Mouse (Mus musculus): Measurements from ENCODE around the gene Plch1. TPM values are rescaled to one million over a fixed set of nuclear protein-coding genes. Genes with fewer than 3 reads are reported as not detected.

The Plch1 gene
- polyA plus RNA-seq, 1 experiment from 2014 or later = 23.6 TPM

DNA sequence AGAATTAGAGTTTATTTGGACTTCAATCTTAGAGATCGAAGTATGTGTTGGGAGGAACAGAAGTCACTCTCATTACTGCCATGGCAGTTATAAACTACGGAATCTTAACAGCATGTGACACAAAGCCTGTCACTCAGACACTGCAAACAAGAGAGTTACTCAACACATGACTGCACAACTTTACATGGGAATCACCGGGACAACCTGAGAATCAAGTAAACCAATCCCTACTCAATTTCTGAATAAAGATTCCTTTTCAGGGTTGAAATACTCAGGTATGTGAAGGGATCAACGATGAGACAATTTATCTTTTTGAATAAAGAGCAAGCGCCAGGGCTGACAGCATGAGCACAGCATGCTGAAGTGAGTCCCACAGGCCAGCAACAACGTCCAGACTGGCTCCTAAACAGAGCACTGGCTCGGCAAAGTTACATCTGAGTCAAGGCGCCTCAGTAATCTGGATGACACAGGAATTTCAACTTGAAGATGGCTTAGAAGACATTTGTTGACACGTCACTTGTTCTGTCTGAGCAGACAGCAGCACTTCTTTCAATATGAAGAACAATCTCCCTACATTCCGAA lies 49.4 kb downstream of the Plch1 start:
- Histone ChIP-seq H3K27ac (no peak overlapping the region), H3K4me3 (no peak overlapping the region), H3K4me1 (peaks cover 13% of the 10 kb centered on the region; the same call in 1 of the 2 replicates), H3K4me2 (replicated peaks) (no peak overlapping the region), H3K9ac (no peak overlapping the region), H3K27me3 (replicated peaks) (no peaks in the 10 kb centered on the region), H3K9me3 (no peaks in the 10 kb centered on the region), H3K36me3 (no peaks in the 10 kb centered on the region)
- 32% methylated on average over 10 of the region's 10 CpGs for WGBS
- ATAC-seq (ENCODE audit: low FRiP score, low read depth) = no peak

DNA sequence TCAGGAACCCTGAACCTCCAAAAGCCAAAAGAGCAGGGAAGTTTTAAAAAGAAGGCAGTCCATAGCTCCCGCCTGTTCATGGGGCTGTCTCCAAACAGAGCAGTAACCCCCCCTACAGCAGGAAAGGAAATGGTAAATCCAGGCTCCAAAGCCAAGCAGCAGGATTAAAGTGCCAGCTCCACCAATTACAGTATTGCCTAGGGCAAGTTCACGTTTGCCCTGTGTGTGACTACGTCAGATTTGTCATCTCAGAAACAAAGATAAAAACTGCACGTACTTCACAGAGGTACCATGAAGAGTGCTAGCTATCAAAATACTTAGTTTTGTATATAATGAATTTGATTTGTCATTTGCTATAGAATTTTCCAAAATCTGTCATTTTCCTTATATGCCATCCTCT lies 55.1 kb downstream of the Plch1 start:
- Histone ChIP-seq H3K4me3 (no peak overlapping the region), H3K9ac (no peak overlapping the region), H3K4me1 (no peaks in the 10 kb centered on the region), H3K36me3 (no peaks in the 10 kb centered on the region), H3K27ac (no peak overlapping the region), H3K27me3 (replicated peaks) (no peaks in the 10 kb centered on the region), H3K4me2 (replicated peaks) (no peak overlapping the region), H3K9me3 (no peaks in the 10 kb centered on the region)
- WGBS = 61% methylated on average over 4 of the region's 4 CpGs
- ATAC-seq (ENCODE audit: low FRiP score, low read depth) = no peak

DNA sequence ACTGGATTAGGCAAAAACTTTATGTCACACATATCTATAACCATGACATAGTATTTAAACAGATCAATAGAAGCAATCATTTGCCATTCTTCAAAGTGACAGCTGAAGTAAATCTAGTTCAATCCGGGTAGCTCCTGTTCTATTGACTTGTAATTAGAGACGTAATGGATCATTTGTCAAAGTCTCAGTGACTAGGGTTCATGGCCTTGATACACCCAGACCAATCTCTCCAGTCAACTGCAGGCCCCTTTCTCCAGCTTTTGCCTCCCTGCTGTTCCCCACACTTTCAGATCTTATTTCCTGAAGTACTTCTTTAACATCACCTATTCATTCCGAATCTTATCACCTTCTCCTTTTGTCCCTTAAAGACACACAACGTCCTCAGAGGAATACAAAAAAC lies 56.8 kb downstream of the Plch1 start:
- H3K4me1 ChIP-seq = no peaks in the 10 kb centered on the region
- H3K4me2 ChIP-seq (replicated peaks) = no peak overlapping the region
- no peak overlapping the region for H3K4me3 ChIP-seq
- H3K36me3 ChIP-seq = no peaks in the 10 kb centered on the region
- no peak overlapping the region for H3K27ac ChIP-seq
- no peaks in the 10 kb centered on the region for H3K27me3 ChIP-seq (replicated peaks)
- H3K9ac ChIP-seq = no peak overlapping the region
- peak; percentile 42; the same call in 1 of the 2 replicates for ATAC-seq (ENCODE audit: low FRiP score, low read depth)
- no peaks in the 10 kb centered on the region for H3K9me3 ChIP-seq
- WGBS = 16% methylated on average over 4 of the region's 4 CpGs

DNA sequence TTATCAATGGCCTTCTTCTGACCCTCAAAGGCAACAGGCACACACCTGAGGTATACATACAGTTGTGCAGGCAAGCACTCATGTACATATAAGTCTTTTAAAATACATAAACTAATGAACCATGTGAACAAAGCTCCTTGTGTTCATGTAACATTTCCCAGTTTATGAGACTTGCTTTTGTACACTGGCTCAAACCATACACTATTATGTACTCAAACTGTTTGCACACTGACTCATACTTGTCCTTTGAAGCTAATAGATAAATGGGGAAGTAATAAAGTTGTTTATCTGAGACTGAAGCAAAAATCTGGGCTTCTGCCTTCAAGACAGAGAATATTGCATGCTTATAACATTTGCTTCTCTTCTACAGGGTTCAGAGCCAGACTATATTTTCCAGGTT lies 61.5 kb downstream of the Plch1 start:
- Histone ChIP-seq H3K9ac (no peak overlapping the region), H3K27ac (no peak overlapping the region), H3K4me3 (no peak overlapping the region), H3K27me3 (replicated peaks) (no peaks in the 10 kb centered on the region), H3K4me1 (peaks cover 9% of the 10 kb centered on the region), H3K9me3 (no peaks in the 10 kb centered on the region), H3K4me2 (replicated peaks) (no peak overlapping the region), H3K36me3 (no peaks in the 10 kb centered on the region)
- no peak for ATAC-seq (ENCODE audit: low FRiP score, low read depth)

DNA sequence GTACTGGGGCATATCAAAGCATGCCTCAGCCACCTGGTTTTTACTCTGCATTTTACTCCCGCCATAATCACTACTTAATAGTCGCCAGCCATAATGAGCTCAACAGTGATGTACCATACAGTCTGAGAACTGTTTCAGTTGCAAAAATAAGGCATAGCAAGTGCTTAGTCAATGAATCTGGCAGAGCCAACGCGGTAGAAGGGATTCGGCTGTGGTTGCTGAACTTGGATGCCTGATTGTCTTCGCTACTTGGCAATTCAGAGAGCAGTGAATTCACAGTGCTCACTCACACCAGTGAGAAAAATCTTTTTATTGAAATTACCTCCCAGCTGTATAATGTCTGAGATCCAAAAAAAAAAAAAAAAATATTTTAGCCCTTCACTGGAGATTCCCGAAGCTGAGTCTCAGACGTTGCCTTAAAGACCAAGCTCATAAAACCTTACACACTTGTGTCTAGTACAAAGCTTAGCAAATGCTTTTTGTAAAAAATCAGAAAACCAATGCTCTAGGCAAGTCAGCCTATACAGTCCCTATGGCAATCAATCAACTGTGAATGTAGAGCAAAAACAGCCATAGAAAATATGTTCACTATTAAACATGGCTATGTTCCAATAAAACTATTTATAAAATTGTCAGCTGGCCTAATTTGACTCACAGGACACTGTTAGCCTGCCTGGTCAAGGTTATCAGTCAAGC lies 62.2 kb downstream of the Plch1 start:
- no peaks in the 10 kb centered on the region for H3K9me3 ChIP-seq
- WGBS = 58% methylated on average over 8 of the region's 8 CpGs

DNA sequence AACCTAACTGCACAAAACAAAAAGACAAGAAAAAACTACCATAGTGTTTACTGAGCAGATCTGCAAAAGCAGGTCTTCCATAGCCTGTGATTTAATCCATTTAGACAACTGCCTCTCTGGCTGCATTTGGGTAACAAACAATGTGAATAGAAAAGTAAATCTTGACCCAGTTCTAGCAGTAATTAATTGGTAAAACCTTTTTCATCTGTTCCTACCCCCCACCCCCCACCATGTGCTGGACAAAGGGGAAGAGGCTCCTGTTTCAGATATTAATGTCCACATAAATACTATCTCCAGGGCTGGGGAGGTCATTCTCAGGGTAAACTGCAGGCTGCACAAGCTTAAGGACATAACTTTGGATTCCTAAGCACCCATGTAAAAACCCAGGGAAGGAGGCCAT lies 63.5 kb downstream of the Plch1 start:
- Histone ChIP-seq H3K27me3 (replicated peaks) (no peaks in the 10 kb centered on the region), H3K9ac (no peak overlapping the region), H3K27ac (no peak overlapping the region), H3K4me2 (replicated peaks) (no peak overlapping the region), H3K9me3 (no peaks in the 10 kb centered on the region), H3K4me1 (peaks cover 9% of the 10 kb centered on the region), H3K36me3 (no peaks in the 10 kb centered on the region), H3K4me3 (no peak overlapping the region)
- ATAC-seq (ENCODE audit: low FRiP score, low read depth) = no peak

More for the DNA sequence above, 62.2 kb downstream of the Plch1 start:
- Histone ChIP-seq H3K4me1 (peaks cover 9% of the 10 kb centered on the region), H3K4me3 (no peak overlapping the region), H3K9ac (no peak overlapping the region), H3K4me2 (replicated peaks) (no peak overlapping the region), H3K36me3 (no peaks in the 10 kb centered on the region), H3K27ac (no peak overlapping the region), H3K27me3 (replicated peaks) (no peaks in the 10 kb centered on the region)
- ATAC-seq (ENCODE audit: low FRiP score, low read depth) = 0 out of 2 replicates have a peak, but pooled peaks have one; percentile 45

DNA sequence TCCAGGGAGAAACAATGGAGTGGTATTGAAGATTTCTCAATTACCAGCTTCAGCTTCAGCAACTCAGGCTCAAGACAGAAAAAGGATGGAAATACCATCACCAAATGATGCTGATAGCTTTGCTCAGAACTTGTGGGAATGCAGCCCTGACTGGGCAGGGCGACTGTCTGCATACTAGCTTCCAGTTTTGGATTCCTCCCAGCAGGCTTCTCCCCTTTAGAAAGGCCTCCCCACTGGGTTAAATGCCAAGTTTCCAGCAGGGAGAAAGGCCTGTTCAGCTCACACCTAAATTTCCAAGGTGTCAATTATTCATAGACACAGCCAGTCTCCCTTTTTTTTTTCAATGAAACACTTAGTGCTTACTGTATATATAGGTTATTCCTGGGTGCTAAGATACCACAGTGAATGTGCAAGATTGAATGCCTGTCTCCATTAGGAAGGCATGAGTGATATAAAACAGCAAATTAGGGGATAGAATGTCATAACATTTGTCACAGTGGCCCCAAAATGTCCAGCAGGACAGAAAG lies 75.3 kb downstream of the Plch1 start:
- no peak for ATAC-seq (ENCODE audit: low FRiP score, low read depth)
- no peaks in the 10 kb centered on the region for H3K4me1 ChIP-seq

DNA sequence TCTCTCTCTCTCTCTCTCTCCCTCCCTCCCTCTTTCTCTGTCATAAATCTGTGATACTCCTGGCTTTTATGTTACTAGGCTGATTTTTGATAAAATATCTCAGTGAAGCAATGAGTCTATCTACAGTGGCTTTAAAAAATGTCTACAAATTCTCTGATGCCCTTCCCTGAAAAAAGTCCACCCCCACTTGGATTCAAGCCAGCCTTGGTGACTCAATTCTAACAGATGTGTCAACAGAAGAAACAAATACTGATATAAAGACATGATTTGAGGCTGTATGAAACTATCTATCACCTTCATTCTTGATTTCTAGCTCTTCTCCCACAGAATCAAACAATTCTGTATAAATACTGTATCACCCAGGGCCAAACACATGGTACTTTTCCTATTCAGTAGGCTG lies 76.6 kb downstream of the Plch1 start:
- H3K4me2 ChIP-seq (replicated peaks) = no peak overlapping the region
- no peaks in the 10 kb centered on the region for H3K27me3 ChIP-seq (replicated peaks)
- no peak for ATAC-seq (ENCODE audit: low FRiP score, low read depth)
- H3K9me3 ChIP-seq = no peaks in the 10 kb centered on the region
- no peaks in the 10 kb centered on the region for H3K36me3 ChIP-seq
- H3K4me1 ChIP-seq = no peaks in the 10 kb centered on the region
- H3K4me3 ChIP-seq = no peak overlapping the region
- no peak overlapping the region for H3K9ac ChIP-seq
- H3K27ac ChIP-seq = no peak overlapping the region

More for the DNA sequence above, 75.3 kb downstream of the Plch1 start:
- no peak overlapping the region for H3K4me2 ChIP-seq (replicated peaks)
- no peak overlapping the region for H3K27ac ChIP-seq
- no peaks in the 10 kb centered on the region for H3K27me3 ChIP-seq (replicated peaks)
- no peaks in the 10 kb centered on the region for H3K9me3 ChIP-seq
- no peak overlapping the region for H3K9ac ChIP-seq
- no peak overlapping the region for H3K4me3 ChIP-seq
- WGBS = 8% methylated on average over 1 of the region's 1 CpGs
- H3K36me3 ChIP-seq = no peaks in the 10 kb centered on the region

DNA sequence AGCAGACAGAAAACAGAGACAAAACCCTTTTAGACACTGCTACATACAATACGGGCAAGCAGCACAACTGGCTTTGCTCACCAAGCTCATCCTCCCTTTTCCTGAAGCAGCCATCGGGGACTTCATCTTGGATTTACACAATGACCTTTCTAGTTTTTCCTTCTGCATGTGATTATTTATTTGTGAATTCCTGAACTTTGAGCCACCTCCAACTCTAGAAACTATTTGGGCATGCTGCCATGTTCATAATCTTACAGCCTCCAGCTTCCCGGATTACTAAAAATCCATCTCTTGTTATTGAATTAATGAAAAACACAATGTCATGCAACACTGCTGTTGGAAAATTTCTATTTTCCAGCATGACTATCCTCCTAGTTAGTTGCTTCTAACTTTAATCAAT lies 84.1 kb downstream of the Plch1 start:
- ATAC-seq (ENCODE audit: low FRiP score, low read depth) = no peak
- Histone ChIP-seq H3K9ac (no peak overlapping the region), H3K36me3 (no peaks in the 10 kb centered on the region), H3K4me3 (no peak overlapping the region), H3K9me3 (no peaks in the 10 kb centered on the region), H3K27ac (no peak overlapping the region), H3K4me2 (replicated peaks) (no peak overlapping the region), H3K4me1 (no peaks in the 10 kb centered on the region), H3K27me3 (replicated peaks) (no peaks in the 10 kb centered on the region)
- WGBS = 89% methylated on average over 3 of the region's 3 CpGs

DNA sequence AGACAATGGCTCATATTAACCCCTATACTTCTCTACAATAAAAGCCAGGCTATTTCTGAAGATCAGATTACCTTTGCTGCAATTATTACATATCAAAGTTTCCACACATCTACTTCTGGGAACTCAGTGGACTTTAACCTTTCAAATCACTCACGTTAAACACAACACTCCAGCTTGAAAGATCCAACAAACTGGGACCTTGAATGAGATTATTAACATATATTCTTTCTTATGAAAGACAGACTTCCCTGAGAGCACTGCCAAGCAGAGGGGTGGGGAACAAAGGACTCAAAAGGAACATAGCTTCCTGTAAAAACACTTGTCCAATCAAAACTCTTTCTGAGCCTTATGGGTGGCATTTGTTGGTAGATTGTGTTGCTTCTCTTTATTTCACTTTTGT lies 85.1 kb downstream of the Plch1 start:
- ATAC-seq (ENCODE audit: low FRiP score, low read depth) = no peak
- no peak overlapping the region for H3K4me3 ChIP-seq
- H3K27ac ChIP-seq = no peak overlapping the region
- no peaks in the 10 kb centered on the region for H3K4me1 ChIP-seq
- H3K9ac ChIP-seq = no peak overlapping the region
- H3K36me3 ChIP-seq = no peaks in the 10 kb centered on the region
- no peaks in the 10 kb centered on the region for H3K27me3 ChIP-seq (replicated peaks)
- no peaks in the 10 kb centered on the region for H3K9me3 ChIP-seq
- no peak overlapping the region for H3K4me2 ChIP-seq (replicated peaks)
- WGBS = 82% methylated on average over 1 of the region's 1 CpGs

DNA sequence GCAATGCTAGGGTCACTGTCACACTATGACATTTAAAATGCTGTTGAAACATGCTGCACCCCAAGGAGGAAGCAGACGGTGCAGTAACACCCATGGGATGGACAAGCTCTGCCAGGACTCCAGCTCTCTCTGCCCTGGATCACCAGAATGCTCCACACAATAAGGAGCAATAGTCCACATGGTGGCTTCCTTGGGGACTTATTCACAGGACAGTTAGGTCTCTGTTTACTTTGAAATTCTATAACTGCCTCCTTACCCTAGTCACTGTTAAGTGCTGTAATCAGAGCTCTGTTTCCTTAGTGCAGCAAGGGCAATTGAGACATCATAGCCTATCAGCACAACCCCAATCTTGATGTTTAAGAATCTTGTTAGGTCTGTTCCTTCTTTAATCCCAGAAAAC lies 92.4 kb downstream of the Plch1 start:
- no peaks in the 10 kb centered on the region; the same call in 1 of the 2 replicates for H3K9me3 ChIP-seq
- no peaks in the 10 kb centered on the region for H3K4me1 ChIP-seq
- H3K4me3 ChIP-seq = no peak overlapping the region
- 77% methylated on average over 1 of the region's 1 CpGs for WGBS
- no peak overlapping the region for H3K9ac ChIP-seq
- no peaks in the 10 kb centered on the region for H3K27me3 ChIP-seq (replicated peaks)
- no peaks in the 10 kb centered on the region for H3K36me3 ChIP-seq
- no peak overlapping the region for H3K27ac ChIP-seq
- ATAC-seq (ENCODE audit: low FRiP score, low read depth) = no peak
- no peak overlapping the region for H3K4me2 ChIP-seq (replicated peaks)

DNA sequence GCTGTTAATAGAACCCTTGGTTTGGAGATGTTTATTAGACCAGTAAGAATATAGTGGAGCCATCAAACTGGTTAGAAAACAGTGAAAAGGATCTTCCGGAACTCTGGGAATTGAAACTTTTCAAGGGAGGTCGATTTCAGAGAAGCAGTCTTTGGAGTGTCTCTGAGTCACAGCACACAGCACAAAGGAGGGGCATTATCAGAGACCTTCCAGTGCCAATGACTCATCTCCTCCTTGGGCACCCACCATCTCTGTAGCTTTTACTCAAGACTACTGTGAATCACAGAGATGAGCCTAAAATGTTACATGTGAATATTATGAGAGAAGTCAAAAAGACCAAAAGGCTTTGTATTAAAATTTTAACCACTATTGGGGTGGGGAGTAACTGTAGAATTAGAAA lies 93.8 kb downstream of the Plch1 start:
- no peak for ATAC-seq (ENCODE audit: low FRiP score, low read depth)
- Histone ChIP-seq H3K4me2 (replicated peaks) (no peak overlapping the region), H3K36me3 (no peaks in the 10 kb centered on the region), H3K27ac (no peak overlapping the region), H3K9ac (no peak overlapping the region), H3K9me3 (no peaks in the 10 kb centered on the region; the same call in 1 of the 2 replicates), H3K4me3 (no peak overlapping the region), H3K4me1 (no peaks in the 10 kb centered on the region), H3K27me3 (replicated peaks) (no peaks in the 10 kb centered on the region)
- 89% methylated on average over 2 of the region's 2 CpGs for WGBS

DNA sequence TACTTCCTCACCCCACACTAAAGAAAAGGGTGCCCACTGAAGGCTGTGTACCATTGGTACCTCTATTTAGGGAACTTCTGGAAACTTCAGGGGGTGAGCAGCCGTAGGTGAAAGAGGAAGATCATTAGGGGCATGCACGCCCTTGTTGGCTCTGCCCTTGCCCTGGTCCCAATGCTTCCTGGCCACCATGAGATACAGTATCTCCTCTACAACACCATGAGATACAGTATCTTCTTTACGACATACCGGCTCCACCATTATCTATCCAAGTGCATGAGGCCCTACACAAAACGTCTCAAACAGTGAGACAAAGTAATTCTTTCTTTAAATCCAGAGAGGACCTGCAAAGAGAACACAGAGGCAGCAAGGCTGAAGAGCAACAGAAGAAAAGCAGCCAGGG lies 98.6 kb downstream of the Plch1 start:
- Histone ChIP-seq H3K36me3 (no peaks in the 10 kb centered on the region), H3K4me1 (no peaks in the 10 kb centered on the region), H3K27ac (no peak overlapping the region), H3K9me3 (no peaks in the 10 kb centered on the region; the same call in 1 of the 2 replicates), H3K27me3 (replicated peaks) (no peaks in the 10 kb centered on the region), H3K9ac (no peak overlapping the region), H3K4me3 (no peak overlapping the region), H3K4me2 (replicated peaks) (no peak overlapping the region)
- no peak for ATAC-seq (ENCODE audit: low FRiP score, low read depth)
- 90% methylated on average over 5 of the region's 5 CpGs for WGBS
